8 mouse cellular contexts compared by ENCODE assay signal in genomic region chr5:64326427-64327181, GRCm38 (mm10).
DNase-seq lines count a peak whose midpoint lies in the region; ATAC-seq and TF ChIP-seq lines count a peak whose summit lies in the region.

No protein-coding gene starts in this region.

- 71% methylated on average over 7 of the region's 7 CpGs for WGBS in forebrain, embryonic 16.5 days
- 61% methylated on average over 7 of the region's 7 CpGs for WGBS in hindbrain, embryonic 11.5 days
- WGBS in limb, embryonic 13.5 days, result 72% methylated on average over 7 of the region's 7 CpGs
- WGBS in midbrain, embryonic 14.5 days, result 75% methylated on average over 7 of the region's 7 CpGs

- H3K9ac ChIP-seq in forebrain, embryonic 16.5 days (replicated peaks; ENCODE audit: low read depth, low read length), result no peak overlapping the region
- H3K9ac ChIP-seq in hindbrain, embryonic 11.5 days (ENCODE audit: low read depth, low read length), result no peak overlapping the region
- H3K9ac ChIP-seq in limb, embryonic 13.5 days, result peak overlapping the region; percentile 50
- no peak overlapping the region for H3K9ac ChIP-seq in midbrain, embryonic 14.5 days (replicated peaks; ENCODE audit: low read length)

- intact Hi-C loops in left cerebral cortex, adult 2 months (cut with DNase I), result no loop called here
- intact Hi-C loops in left cerebral cortex, postnatal 14 days (cut with DNase I), result no loop called here

- peaks cover 11% of the 10 kb centered on the region for H3K4me1 ChIP-seq in forebrain, embryonic 16.5 days (replicated peaks; ENCODE audit: control insufficient read depth, insufficient read depth, low read length)
- peaks cover 4% of the 10 kb centered on the region; the same call in 1 of the 2 replicates for H3K4me1 ChIP-seq in hindbrain, embryonic 11.5 days (replicated peaks; ENCODE audit: control insufficient read depth, insufficient read depth, low read length)
- peaks cover 21% of the 10 kb centered on the region for H3K4me1 ChIP-seq in limb, embryonic 13.5 days
- H3K4me1 ChIP-seq in midbrain, embryonic 14.5 days (ENCODE audit: control insufficient read depth, insufficient read depth, low read length), result peaks cover 10% of the 10 kb centered on the region

- no peak overlapping the region for H3K4me2 ChIP-seq in forebrain, embryonic 16.5 days (ENCODE audit: low read length)
- H3K4me2 ChIP-seq in hindbrain, embryonic 11.5 days (replicated peaks; ENCODE audit: low read depth, low read length), result no peak overlapping the region
- H3K4me2 ChIP-seq in limb, embryonic 13.5 days (replicated peaks), result no peak overlapping the region
- no peak overlapping the region for H3K4me2 ChIP-seq in midbrain, embryonic 14.5 days (ENCODE audit: low read length)

- H3K4me3 ChIP-seq in left cerebral cortex, adult 2 months, result no peak overlapping the region
- no peak overlapping the region for H3K4me3 ChIP-seq in forebrain, embryonic 16.5 days (replicated peaks; ENCODE audit: low read length)
- H3K4me3 ChIP-seq in hindbrain, embryonic 11.5 days (ENCODE audit: low read depth, low read length), result no peak overlapping the region
- H3K4me3 ChIP-seq in limb, embryonic 13.5 days, result no peak overlapping the region
- no peak overlapping the region for H3K4me3 ChIP-seq in midbrain, embryonic 14.5 days (replicated peaks; ENCODE audit: low read depth, low read length)

- no peaks in the 10 kb centered on the region for H3K36me3 ChIP-seq in forebrain, embryonic 16.5 days (ENCODE audit: control insufficient read depth, insufficient read depth)
- H3K36me3 ChIP-seq in hindbrain, embryonic 11.5 days (ENCODE audit: control insufficient read depth, insufficient read depth, low read length), result no peaks in the 10 kb centered on the region
- peaks cover 36% of the 10 kb centered on the region for H3K36me3 ChIP-seq in limb, embryonic 13.5 days
- 0 out of 2 replicates have a peak, but pooled peaks cover 2% of the 10 kb centered on the region for H3K36me3 ChIP-seq in midbrain, embryonic 14.5 days (ENCODE audit: control insufficient read depth, insufficient read depth, low read length)

- H3K9me3 ChIP-seq in forebrain, embryonic 16.5 days (ENCODE audit: control insufficient read depth, low read length), result no peaks in the 10 kb centered on the region
- H3K9me3 ChIP-seq in hindbrain, embryonic 11.5 days (ENCODE audit: control insufficient read depth, low read length), result no peaks in the 10 kb centered on the region
- H3K9me3 ChIP-seq in limb, embryonic 13.5 days, result no peaks in the 10 kb centered on the region
- H3K9me3 ChIP-seq in midbrain, embryonic 14.5 days (ENCODE audit: control insufficient read depth, low read length), result no peaks in the 10 kb centered on the region

- no peak for DNase-seq in left cerebral cortex, adult 2 months (ENCODE audit: extremely low spot score in 1 of 2, low spot score in 2 of 2)
- no peak for DNase-seq in left cerebral cortex, adult 8-10 months (ENCODE audit: low spot score in 2 of 2)
- DNase-seq in hindbrain, embryonic 11.5 days (ENCODE audit: low spot score), result no peak
- DNase-seq in midbrain, embryonic 14.5 days, result no peak
- DNase-seq in natural killer cell, adult 2 months (ENCODE audit: low spot score in 2 of 2), result no peak
- no peak for DNase-seq in left cerebral cortex, postnatal 14 days (ENCODE audit: low spot score in 2 of 2)

- peak; percentile 19 for ATAC-seq in forebrain, embryonic 16.5 days
- ATAC-seq in hindbrain, embryonic 11.5 days (ENCODE audit: low FRiP score), result peak; percentile 29; the same call in 1 of the 2 replicates
- ATAC-seq in limb, embryonic 13.5 days (ENCODE audit: low FRiP score, low read depth), result no peak
- ATAC-seq in midbrain, embryonic 14.5 days (ENCODE audit: low FRiP score, low TSS enrichment), result 0 out of 2 replicates have a peak, but pooled peaks have one; percentile 49

- TF ChIP-seq CTCF in left cerebral cortex, adult 2 months (IDR thresholded peaks at IDR 0.05), result no peak

- H3K27ac ChIP-seq in left cerebral cortex, adult 2 months, result peak overlapping the region; percentile 79
- H3K27ac ChIP-seq in forebrain, embryonic 16.5 days (ENCODE audit: low read length), result peak overlapping the region; percentile 31; the same call in 1 of the 2 replicates
- H3K27ac ChIP-seq in hindbrain, embryonic 11.5 days (ENCODE audit: low read depth, low read length), result peak overlapping the region; percentile 59
- H3K27ac ChIP-seq in limb, embryonic 13.5 days, result peak overlapping the region; percentile 74
- no peak overlapping the region for H3K27ac ChIP-seq in midbrain, embryonic 14.5 days (replicated peaks; ENCODE audit: low read depth, low read length)

- no peaks in the 10 kb centered on the region for H3K27me3 ChIP-seq in forebrain, embryonic 16.5 days (replicated peaks; ENCODE audit: control insufficient read depth, insufficient read depth, low read length)
- no peaks in the 10 kb centered on the region for H3K27me3 ChIP-seq in hindbrain, embryonic 11.5 days (ENCODE audit: control insufficient read depth, insufficient read depth, low read length)
- no peaks in the 10 kb centered on the region for H3K27me3 ChIP-seq in limb, embryonic 13.5 days
- H3K27me3 ChIP-seq in midbrain, embryonic 14.5 days (ENCODE audit: control insufficient read depth, insufficient read depth, low read length), result no peaks in the 10 kb centered on the region
